Mouse (Mus musculus): Measurements from ENCODE around the gene Lpar5. TPM values are rescaled to one million over a fixed set of nuclear protein-coding genes. Genes with fewer than 3 reads are reported as not detected.

The Lpar5 gene
- polyA plus RNA-seq, 1 experiment from 2014 or later, result not detected

- Histone ChIP-seq H3K9ac (ENCODE audit: low read length) (no peak overlapping the region), H3K27ac (replicated peaks in 1 of 2; ENCODE audit: control insufficient read depth in 1 of 2, insufficient read depth in 1 of 2, low read depth in 2 of 2, low read length in 2 of 2) (no peak overlapping the region), H3K4me1 (ENCODE audit: control insufficient read depth in 2 of 2, insufficient read depth in 2 of 2, low read length in 2 of 2) (peaks cover 19 to 33% of the 10 kb centered on the region in 2 experiments), H3K9me3 (ENCODE audit: control insufficient read depth, low read length) (no peaks in the 10 kb centered on the region), H3K4me2 (ENCODE audit: low read length) (no peak overlapping the region), H3K36me3 (ENCODE audit: control insufficient read depth, insufficient read depth, low read length) (peaks cover 85% of the 10 kb centered on the region), H3K27me3 (ENCODE audit: control insufficient read depth, insufficient read depth, low read length) (no peaks in the 10 kb centered on the region), H3K4me3 (ENCODE audit: control insufficient read depth in 1 of 2, insufficient read depth in 1 of 2, low read depth in 1 of 2, low read length in 2 of 2) (no peak overlapping the region)
- no peak for ATAC-seq (ENCODE audit: insufficient number of reproducible peaks, insufficient read depth, low FRiP score, low read depth)
- WGBS, result 68% methylated on average over 9 of the region's 9 CpGs
These were observed 33.7 kb downstream of the Lpar5 start for GRCm38 (mm10) chr6:125101444-125101843.

DNA sequence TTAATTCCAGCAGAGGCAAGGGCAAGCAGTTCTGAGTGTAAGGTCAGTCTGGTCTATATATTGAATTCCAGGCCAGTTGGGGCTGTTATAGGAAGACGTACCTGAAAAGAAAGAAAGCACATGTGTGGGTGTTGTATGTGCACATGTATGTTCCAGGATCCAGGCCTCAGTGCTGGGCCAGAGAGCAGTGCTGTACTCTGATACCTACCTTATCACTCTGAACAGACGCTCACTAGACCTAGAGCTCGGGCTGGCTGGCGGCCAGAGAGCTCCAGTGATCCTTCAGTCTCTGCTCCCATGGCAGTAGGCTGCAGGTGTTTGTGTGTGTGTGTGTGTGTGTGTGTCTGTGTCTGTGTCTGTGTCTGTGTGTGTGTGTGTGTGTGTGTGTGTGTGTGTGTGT is 36.5 kb downstream of the Lpar5 start:
- H3K9ac ChIP-seq (ENCODE audit: low read length), result no peak overlapping the region
- H3K27me3 ChIP-seq (ENCODE audit: control insufficient read depth, insufficient read depth, low read length), result no peaks in the 10 kb centered on the region
- H3K4me3 ChIP-seq (ENCODE audit: control insufficient read depth in 1 of 2, insufficient read depth in 1 of 2, low read depth in 1 of 2, low read length in 2 of 2), result no peak overlapping the region
- peaks cover 6 to 14% of the 10 kb centered on the region in 2 experiments for H3K4me1 ChIP-seq (ENCODE audit: control insufficient read depth in 2 of 2, insufficient read depth in 2 of 2, low read length in 2 of 2)
- no peak overlapping the region for H3K4me2 ChIP-seq (ENCODE audit: low read length)
- no peaks in the 10 kb centered on the region for H3K9me3 ChIP-seq (ENCODE audit: control insufficient read depth, low read length)
- ATAC-seq (ENCODE audit: insufficient number of reproducible peaks, insufficient read depth, low FRiP score, low read depth), result no peak; the same call in 1 of the 2 replicates
- WGBS, result 35% methylated on average over 4 of the region's 4 CpGs
- H3K36me3 ChIP-seq (ENCODE audit: control insufficient read depth, insufficient read depth, low read length), result peaks cover 100% of the 10 kb centered on the region
- H3K27ac ChIP-seq (replicated peaks in 1 of 2; ENCODE audit: control insufficient read depth in 1 of 2, insufficient read depth in 1 of 2, low read depth in 2 of 2, low read length in 2 of 2), result no peak overlapping the region

DNA sequence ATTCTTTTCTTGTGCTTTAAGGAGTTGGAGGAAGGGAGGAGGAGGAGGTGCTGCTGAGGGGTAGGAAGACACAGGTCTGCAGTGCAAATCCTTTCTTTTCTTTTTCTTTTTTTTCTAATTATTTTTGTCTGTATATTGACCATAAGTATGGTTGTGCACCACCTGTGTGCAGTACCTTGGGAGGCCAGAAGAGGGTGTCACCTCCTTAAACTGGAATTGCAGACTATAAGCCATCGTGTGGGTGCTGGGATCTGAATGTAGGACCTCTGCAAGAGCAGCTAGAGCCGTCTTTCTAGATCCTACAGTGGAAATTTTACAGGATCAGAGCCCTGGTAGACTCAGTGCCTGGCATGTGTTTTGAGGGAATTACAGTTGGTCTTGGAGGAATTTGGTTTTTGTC is 40.0 kb downstream of the Lpar5 start:
- Histone ChIP-seq H3K4me1 (ENCODE audit: control insufficient read depth in 2 of 2, insufficient read depth in 2 of 2, low read length in 2 of 2) (0 out of 4 replicates have a peak, but pooled peaks cover 0 to 3% of the 10 kb centered on the region in 2 experiments), H3K27ac (replicated peaks in 1 of 2; ENCODE audit: control insufficient read depth in 1 of 2, insufficient read depth in 1 of 2, low read depth in 2 of 2, low read length in 2 of 2) (no peak overlapping the region), H3K4me3 (ENCODE audit: control insufficient read depth in 1 of 2, insufficient read depth in 1 of 2, low read depth in 1 of 2, low read length in 2 of 2) (no peak overlapping the region), H3K36me3 (ENCODE audit: control insufficient read depth, insufficient read depth, low read length) (peaks cover 100% of the 10 kb centered on the region), H3K27me3 (ENCODE audit: control insufficient read depth, insufficient read depth, low read length) (no peaks in the 10 kb centered on the region), H3K9me3 (ENCODE audit: control insufficient read depth, low read length) (no peaks in the 10 kb centered on the region), H3K9ac (ENCODE audit: low read length) (no peak overlapping the region), H3K4me2 (ENCODE audit: low read length) (no peak overlapping the region)
- 93% methylated on average over 2 of the region's 2 CpGs for WGBS
- no peak for ATAC-seq (ENCODE audit: insufficient number of reproducible peaks, insufficient read depth, low FRiP score, low read depth)

GRCm38 (mm10) chr6:125109371-125109770 is 41.7 kb downstream of the Lpar5 start:
- 85% methylated on average over 14 of the region's 14 CpGs for WGBS
- Histone ChIP-seq H3K36me3 (ENCODE audit: control insufficient read depth, insufficient read depth, low read length) (peaks cover 100% of the 10 kb centered on the region), H3K4me1 (ENCODE audit: control insufficient read depth in 2 of 2, insufficient read depth in 2 of 2, low read length in 2 of 2) (no peaks in the 10 kb centered on the region), H3K9me3 (ENCODE audit: control insufficient read depth, low read length) (no peaks in the 10 kb centered on the region), H3K4me2 (ENCODE audit: low read length) (no peak overlapping the region), H3K4me3 (ENCODE audit: control insufficient read depth in 1 of 2, insufficient read depth in 1 of 2, low read depth in 1 of 2, low read length in 2 of 2) (no peak overlapping the region), H3K27me3 (ENCODE audit: control insufficient read depth, insufficient read depth, low read length) (no peaks in the 10 kb centered on the region), H3K27ac (replicated peaks in 1 of 2; ENCODE audit: control insufficient read depth in 1 of 2, insufficient read depth in 1 of 2, low read depth in 2 of 2, low read length in 2 of 2) (no peak overlapping the region), H3K9ac (ENCODE audit: low read length) (no peak overlapping the region)
- ATAC-seq (ENCODE audit: insufficient number of reproducible peaks, insufficient read depth, low FRiP score, low read depth), result no peak

DNA sequence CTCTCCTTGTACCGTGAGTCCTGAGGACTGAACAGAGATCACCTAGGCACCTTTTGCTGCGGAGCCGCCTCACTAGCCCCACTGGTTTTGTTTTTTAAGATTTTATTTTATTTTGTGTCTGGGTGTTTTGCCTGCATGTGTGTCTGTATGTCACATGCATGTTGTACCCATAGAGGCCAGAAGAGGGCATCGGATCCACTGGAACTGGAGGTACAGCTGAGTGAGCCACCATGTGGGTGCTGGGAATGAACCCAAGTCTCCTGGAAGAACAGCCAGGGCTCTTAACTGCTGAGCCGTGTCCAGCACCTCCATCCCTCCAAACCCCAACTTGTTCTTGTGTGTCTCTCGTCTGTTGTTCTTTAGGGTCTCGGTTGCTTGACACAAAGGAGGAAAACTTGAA is 43.2 kb downstream of the Lpar5 start:
- H3K9me3 ChIP-seq (ENCODE audit: control insufficient read depth, low read length), result no peaks in the 10 kb centered on the region
- no peak overlapping the region for H3K27ac ChIP-seq (replicated peaks in 1 of 2; ENCODE audit: control insufficient read depth in 1 of 2, insufficient read depth in 1 of 2, low read depth in 2 of 2, low read length in 2 of 2)
- no peaks in the 10 kb centered on the region for H3K27me3 ChIP-seq (ENCODE audit: control insufficient read depth, insufficient read depth, low read length)
- ATAC-seq (ENCODE audit: insufficient number of reproducible peaks, insufficient read depth, low FRiP score, low read depth), result no peak
- no peak overlapping the region for H3K4me3 ChIP-seq (ENCODE audit: control insufficient read depth in 1 of 2, insufficient read depth in 1 of 2, low read depth in 1 of 2, low read length in 2 of 2)
- peaks cover 99% of the 10 kb centered on the region for H3K36me3 ChIP-seq (ENCODE audit: control insufficient read depth, insufficient read depth, low read length)
- no peak overlapping the region for H3K4me2 ChIP-seq (ENCODE audit: low read length)
- 93% methylated on average over 7 of the region's 7 CpGs for WGBS
- H3K4me1 ChIP-seq (ENCODE audit: control insufficient read depth in 2 of 2, insufficient read depth in 2 of 2, low read length in 2 of 2), result no peaks in the 10 kb centered on the region
- no peak overlapping the region for H3K9ac ChIP-seq (ENCODE audit: low read length)

DNA sequence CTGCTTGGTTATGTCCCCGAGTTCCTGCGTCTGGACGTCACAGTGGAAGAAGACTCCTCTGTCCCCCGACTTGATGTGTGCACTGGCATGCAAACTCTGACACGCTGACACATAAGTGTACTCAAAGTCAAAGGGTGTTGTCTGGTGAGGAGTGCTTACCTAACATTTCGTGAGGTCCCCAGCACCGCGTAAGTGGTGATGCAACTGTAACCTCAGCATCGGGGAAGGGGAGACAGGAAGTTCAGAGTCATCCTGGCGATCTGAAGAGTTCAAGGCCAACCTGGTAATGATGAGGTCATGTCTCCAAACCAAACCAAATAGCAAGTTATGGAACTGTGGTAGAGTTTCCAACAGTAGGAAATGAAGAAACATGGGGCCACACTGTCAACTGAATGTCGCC is 44.8 kb downstream of the Lpar5 start:
- 89% methylated on average over 11 of the region's 11 CpGs for WGBS
- H3K4me3 ChIP-seq (ENCODE audit: control insufficient read depth in 1 of 2, insufficient read depth in 1 of 2, low read depth in 1 of 2, low read length in 2 of 2), result no peak overlapping the region
- H3K4me1 ChIP-seq (ENCODE audit: control insufficient read depth in 2 of 2, insufficient read depth in 2 of 2, low read length in 2 of 2), result no peaks in the 10 kb centered on the region
- H3K4me2 ChIP-seq (ENCODE audit: low read length), result no peak overlapping the region
- peaks cover 99% of the 10 kb centered on the region for H3K36me3 ChIP-seq (ENCODE audit: control insufficient read depth, insufficient read depth, low read length)
- H3K27me3 ChIP-seq (ENCODE audit: control insufficient read depth, insufficient read depth, low read length), result no peaks in the 10 kb centered on the region
- H3K27ac ChIP-seq (replicated peaks in 1 of 2; ENCODE audit: control insufficient read depth in 1 of 2, insufficient read depth in 1 of 2, low read depth in 2 of 2, low read length in 2 of 2), result no peak overlapping the region
- no peaks in the 10 kb centered on the region for H3K9me3 ChIP-seq (ENCODE audit: control insufficient read depth, low read length)
- no peak overlapping the region for H3K9ac ChIP-seq (ENCODE audit: low read length)
- ATAC-seq (ENCODE audit: insufficient number of reproducible peaks, insufficient read depth, low FRiP score, low read depth), result no peak

DNA sequence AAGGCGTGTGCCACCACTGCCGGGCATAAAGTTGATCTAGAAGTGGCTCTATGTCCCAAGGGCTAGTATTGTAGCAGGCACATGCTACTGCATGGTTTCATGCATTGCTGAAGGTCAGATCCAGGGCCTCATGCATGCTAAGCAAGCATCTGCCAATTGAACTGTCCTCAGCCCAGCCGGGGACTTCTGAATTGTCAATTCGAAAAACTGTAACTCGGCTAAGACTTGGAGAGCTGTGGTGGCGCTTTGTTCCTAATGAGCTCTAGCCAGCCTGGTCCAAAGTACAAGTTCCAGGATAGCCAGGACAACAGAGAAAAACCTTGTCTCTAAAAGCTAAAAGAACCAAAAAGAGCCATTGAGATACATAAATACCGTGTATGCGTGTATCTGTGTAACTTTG is 51.7 kb downstream of the Lpar5 start:
- no peak overlapping the region for H3K27ac ChIP-seq (replicated peaks in 1 of 2; ENCODE audit: control insufficient read depth in 1 of 2, insufficient read depth in 1 of 2, low read depth in 2 of 2, low read length in 2 of 2)
- H3K36me3 ChIP-seq (ENCODE audit: control insufficient read depth, insufficient read depth, low read length), result peaks cover 99% of the 10 kb centered on the region
- H3K9ac ChIP-seq (ENCODE audit: low read length), result no peak overlapping the region
- no peaks in the 10 kb centered on the region for H3K9me3 ChIP-seq (ENCODE audit: control insufficient read depth, low read length)
- H3K4me3 ChIP-seq (ENCODE audit: control insufficient read depth in 1 of 2, insufficient read depth in 1 of 2, low read depth in 1 of 2, low read length in 2 of 2), result no peak overlapping the region
- no peak for ATAC-seq (ENCODE audit: insufficient number of reproducible peaks, insufficient read depth, low FRiP score, low read depth)
- H3K4me2 ChIP-seq (ENCODE audit: low read length), result no peak overlapping the region
- no peaks in the 10 kb centered on the region for H3K4me1 ChIP-seq (ENCODE audit: control insufficient read depth in 2 of 2, insufficient read depth in 2 of 2, low read length in 2 of 2)
- no peaks in the 10 kb centered on the region for H3K27me3 ChIP-seq (ENCODE audit: control insufficient read depth, insufficient read depth, low read length)
- 90% methylated on average over 8 of the region's 8 CpGs for WGBS

DNA sequence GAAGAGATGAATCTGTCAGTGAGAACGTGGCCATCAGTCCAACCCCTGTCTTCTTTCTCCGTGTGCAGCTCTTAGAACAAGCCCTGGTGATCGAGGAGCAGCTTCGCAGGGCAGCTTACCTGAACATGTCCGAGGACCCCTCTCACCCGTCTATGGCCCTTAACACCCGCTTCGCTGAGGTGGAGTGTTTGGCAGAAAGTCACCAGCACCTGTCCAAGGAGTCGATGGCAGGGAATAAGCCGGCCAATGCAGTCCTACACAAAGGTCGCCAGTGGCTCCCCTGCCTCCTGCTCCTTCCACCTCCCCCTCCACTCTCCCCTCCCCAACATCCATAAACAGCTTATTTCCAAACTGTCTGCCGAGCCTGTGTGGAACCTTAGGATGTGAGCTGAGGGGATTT is 61.0 kb downstream of the Lpar5 start:
- H3K4me1 ChIP-seq (ENCODE audit: control insufficient read depth in 2 of 2, insufficient read depth in 2 of 2, low read length in 2 of 2), result peaks cover 0 to 12% of the 10 kb centered on the region in 2 experiments; a peak in 1 of 4 replicates
- WGBS, result 87% methylated on average over 12 of the region's 12 CpGs
- no peak for ATAC-seq (ENCODE audit: insufficient number of reproducible peaks, insufficient read depth, low FRiP score, low read depth)
- H3K9me3 ChIP-seq (ENCODE audit: control insufficient read depth, low read length), result no peaks in the 10 kb centered on the region
- no peak overlapping the region for H3K4me3 ChIP-seq (ENCODE audit: control insufficient read depth in 1 of 2, insufficient read depth in 1 of 2, low read depth in 1 of 2, low read length in 2 of 2)
- no peak overlapping the region for H3K4me2 ChIP-seq (ENCODE audit: low read length)
- no peaks in the 10 kb centered on the region for H3K27me3 ChIP-seq (ENCODE audit: control insufficient read depth, insufficient read depth, low read length)
- H3K27ac ChIP-seq (replicated peaks in 1 of 2; ENCODE audit: control insufficient read depth in 1 of 2, insufficient read depth in 1 of 2, low read depth in 2 of 2, low read length in 2 of 2), result no peak overlapping the region
- H3K9ac ChIP-seq (ENCODE audit: low read length), result no peak overlapping the region
- peaks cover 74% of the 10 kb centered on the region for H3K36me3 ChIP-seq (ENCODE audit: control insufficient read depth, insufficient read depth, low read length)
